Mouse (Mus musculus): Measurements from ENCODE around the gene Pmch.

DNA sequence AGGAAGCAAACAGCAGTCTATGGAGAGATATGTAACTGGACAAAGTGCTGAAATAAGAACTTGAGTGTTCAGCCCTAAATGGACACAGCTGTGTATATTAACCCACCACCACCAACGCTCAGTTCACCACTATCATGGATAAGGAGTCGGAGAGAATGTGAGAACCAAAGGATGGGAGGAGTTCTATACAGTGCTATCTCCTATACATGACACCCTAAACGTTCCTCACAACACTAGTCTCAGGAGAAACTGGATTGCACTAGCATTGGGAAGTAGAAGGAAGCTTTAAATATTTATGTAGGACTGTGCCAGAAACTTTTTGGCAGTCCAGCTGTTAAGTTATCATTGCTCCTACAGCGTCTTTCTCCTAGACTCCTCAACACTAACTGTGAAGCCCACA is 46.6 kb upstream of the Pmch start:
- TF ChIP-seq CTCF (IDR thresholded peaks at IDR 0.05; ENCODE audit: low read depth) (no peak), EP300 (IDR thresholded peaks at IDR 0.05; ENCODE audit: low read depth) (no peak)
